Mouse (Mus musculus) heart, embryonic 11.5 days (tissue): ENCODE data around the gene Chic1. TPM values are rescaled to one million over a fixed set of nuclear protein-coding genes. Genes with fewer than 3 reads are reported as not detected.

Experiments used
- ATAC-seq: fragments of 200-750 bp; cut with Nextera tagmentation; replicated peaks from 2 replicates; pipeline ENCODE4 v1.8.0; 2017; ENCODE audit warnings: moderate library complexity; ENCODE audit not compliant: insufficient number of reproducible peaks, low FRiP score, low TSS enrichment
- H3K27ac ChIP-seq: fragments of 300-500 bp; sonication (generic); 2 replicates; pipeline ENCODE4 v1.5.1; 2014; ENCODE audit warnings: mild to moderate bottlenecking, low read depth, low read length
- H3K27me3 ChIP-seq: fragments of 300-500 bp; sonication (generic); 2 replicates; pipeline ENCODE4 v1.6.1; 2014; ENCODE audit warnings: mild to moderate bottlenecking, low read length, mixed read lengths; ENCODE audit not compliant: control insufficient read depth, insufficient read depth
- H3K36me3 ChIP-seq: fragments of 300-500 bp; sonication (generic); 2 replicates; pipeline ENCODE4 v1.6.1; 2014; ENCODE audit warnings: mild to moderate bottlenecking, low read length, moderate library complexity, mixed read lengths; ENCODE audit not compliant: control insufficient read depth, insufficient read depth
- H3K4me1 ChIP-seq: fragments of 300-500 bp; sonication (generic); 2 replicates; pipeline ENCODE4 v1.6.1; 2014; ENCODE audit warnings: low read length; ENCODE audit not compliant: control insufficient read depth, insufficient read depth
- H3K4me2 ChIP-seq: fragments of 300-500 bp; sonication (generic); 2 replicates; pipeline ENCODE4 v1.6.1; 2014; ENCODE audit warnings: mild to moderate bottlenecking, moderate library complexity
- H3K4me3 ChIP-seq: fragments of 300-500 bp; sonication (generic); 2 replicates; pipeline ENCODE4 v1.5.1; 2014; ENCODE audit warnings: low read depth, low read length
- H3K9ac ChIP-seq: fragments of 300-500 bp; sonication (generic); 2 replicates; pipeline ENCODE4 v1.6.1; 2014; ENCODE audit warnings: mild to moderate bottlenecking, low read depth, low read length, moderate library complexity
- H3K9me3 ChIP-seq: fragments of 300-500 bp; sonication (generic); replicated peaks from 2 replicates; pipeline ENCODE4 v1.6.1; 2016; ENCODE audit warnings: low read length; ENCODE audit not compliant: control insufficient read depth
- WGBS: fragments of 180-500 bp; shearing (Covaris S2); extraction: QIAGEN DNeasy Blood & Tissue Kit; methylation state at CpG from one replicate; pipeline ENCODE4 v1.1.7; 2014; ENCODE audit not compliant: insufficient replicate concordance; 5-methylcytosine and 5-hydroxymethylcytosine counted together
- polyA plus RNA-seq: library from polyadenylated mRNA; unstranded; fragments of >200 nt; fragmentation: Nextera tagmentation; extraction: Ambion mirVana; gene quantifications from 2 replicates; pipeline ENCODE4 v1.2.1, GENCODE M21; 2014

Gene Chic1
- polyA plus RNA-seq, 1 experiment from 2014 or later: 3.9 TPM

DNA sequence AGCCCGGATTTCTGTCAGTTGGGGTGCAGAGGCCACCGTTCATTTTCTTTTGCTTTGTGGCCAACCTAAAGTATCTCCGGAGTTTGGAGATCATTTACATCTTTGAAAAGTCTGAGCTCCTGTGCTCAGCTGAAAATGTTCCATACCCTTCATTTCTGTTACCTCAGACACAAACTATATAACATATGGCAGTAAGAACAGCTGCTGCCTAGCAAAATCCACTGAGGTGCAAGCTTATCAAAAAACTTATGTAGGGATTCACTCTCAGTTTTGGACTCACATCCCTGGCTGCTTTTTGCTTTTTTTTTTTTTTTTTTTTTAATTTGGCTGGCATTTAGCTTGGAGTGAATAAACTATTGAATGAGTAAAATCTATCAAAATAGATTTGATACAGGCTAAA is 31.9 kb downstream of the Chic1 start:
- peaks cover 7% of the 10 kb centered on the region; the same call in 1 of the 2 replicates for H3K27me3 ChIP-seq
- no peak for ATAC-seq
- H3K9me3 ChIP-seq: no peaks in the 10 kb centered on the region
- no peak overlapping the region for H3K27ac ChIP-seq
- no peaks in the 10 kb centered on the region for H3K36me3 ChIP-seq
- no peak overlapping the region for H3K4me3 ChIP-seq
- H3K4me1 ChIP-seq: no peaks in the 10 kb centered on the region
- WGBS: 82% methylated on average over 3 of the region's 3 CpGs
- H3K4me2 ChIP-seq: no peak overlapping the region
- H3K9ac ChIP-seq: no peak overlapping the region

DNA sequence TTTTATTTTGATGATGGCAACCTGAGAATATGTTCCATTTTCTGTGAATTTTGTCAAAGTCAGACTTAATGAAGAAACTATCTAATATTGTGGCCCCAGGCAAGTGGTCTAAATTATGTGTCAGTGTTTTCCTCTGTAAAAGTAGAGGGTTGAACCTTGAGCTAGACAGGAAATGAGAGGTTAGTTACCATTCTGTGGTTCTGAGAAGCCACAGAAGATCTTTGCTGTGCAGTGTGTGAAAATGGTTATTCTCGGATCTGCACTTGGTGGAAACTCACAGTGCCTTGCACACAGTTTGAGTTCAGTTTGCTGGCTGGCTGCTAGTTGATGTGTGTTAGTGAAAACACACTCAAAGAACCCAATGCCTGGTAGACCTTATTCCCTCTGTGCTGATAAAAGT is 37.6 kb downstream of the Chic1 start:
- H3K36me3 ChIP-seq: no peaks in the 10 kb centered on the region

DNA sequence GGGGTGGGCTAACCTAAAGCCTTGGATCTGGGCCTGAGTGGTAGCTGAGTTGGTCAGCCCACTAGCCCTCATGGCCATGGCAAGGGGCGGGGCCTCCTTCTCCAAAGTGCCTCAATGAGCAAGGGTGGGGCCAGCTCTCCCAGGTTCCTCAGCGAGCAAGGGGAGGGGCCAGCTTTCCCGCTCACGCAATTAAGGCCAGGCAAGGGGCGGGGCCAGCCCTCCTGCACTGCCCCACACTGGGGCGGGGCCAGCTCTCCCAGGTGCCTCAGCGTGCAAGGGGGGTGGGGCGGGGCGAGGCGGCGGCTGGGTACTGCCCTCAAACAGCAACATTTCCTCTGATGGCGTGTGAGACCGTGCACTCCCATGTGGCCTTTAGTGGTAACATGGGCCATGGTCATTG is 48.7 kb downstream of the Chic1 start:
- H3K27ac ChIP-seq: no peak overlapping the region
- no peak overlapping the region for H3K9ac ChIP-seq
- no peaks in the 10 kb centered on the region for H3K36me3 ChIP-seq
- no peaks in the 10 kb centered on the region for H3K4me1 ChIP-seq
- no peak overlapping the region for H3K4me2 ChIP-seq
- no peaks in the 10 kb centered on the region for H3K9me3 ChIP-seq
- no peak overlapping the region for H3K4me3 ChIP-seq
- peaks cover 24% of the 10 kb centered on the region for H3K27me3 ChIP-seq
- 39% methylated on average over 10 of the region's 13 CpGs for WGBS
- 0 out of 2 replicates have a peak, but pooled peaks have one; percentile 74 for ATAC-seq

More for the DNA sequence above, 37.6 kb downstream of the Chic1 start:
- Histone ChIP-seq H3K4me1 (no peaks in the 10 kb centered on the region), H3K9me3 (no peaks in the 10 kb centered on the region), H3K9ac (no peak overlapping the region), H3K27ac (no peak overlapping the region), H3K4me2 (no peak overlapping the region), H3K27me3 (peaks cover 20% of the 10 kb centered on the region), H3K4me3 (no peak overlapping the region)
- WGBS: 81% methylated on average over 1 of the region's 1 CpGs
- ATAC-seq: no peak

DNA sequence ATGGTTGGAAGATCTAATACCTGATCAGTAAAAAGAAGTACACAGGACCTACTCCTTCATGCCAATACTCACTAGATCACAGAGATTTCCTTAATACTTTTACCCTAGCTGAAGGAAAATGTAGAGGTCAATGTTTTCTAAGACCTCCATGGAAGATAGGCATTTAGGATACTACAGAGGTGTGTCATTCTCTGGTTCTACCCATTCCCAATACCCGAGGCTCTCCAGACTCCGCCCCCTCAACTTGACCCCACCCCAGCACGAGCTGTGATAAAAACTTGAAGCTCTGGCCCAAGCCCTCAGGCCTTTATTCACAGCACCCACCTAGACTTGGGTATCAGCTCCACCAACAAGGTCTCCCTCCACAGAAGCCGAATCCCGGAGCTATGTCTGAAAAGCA is 57.9 kb downstream of the Chic1 start, which contains the start of gene Tsx:
Gene Tsx, plus strand, starts transcription at position 301 of the 400 bp plus-strand sequence.
- no peaks in the 10 kb centered on the region for H3K36me3 ChIP-seq
- H3K9ac ChIP-seq: no peak within 1 kb of the TSS
- ATAC-seq: no peak
- no peak within 1 kb of the TSS for H3K4me2 ChIP-seq
- H3K27ac ChIP-seq: no peak within 1 kb of the TSS
- no peak within 1 kb of the TSS for H3K4me3 ChIP-seq
- WGBS: 79% methylated on average over 5 of the region's 5 CpGs
- H3K27me3 ChIP-seq: peaks cover 49% of the 10 kb centered on the region
- no peaks in the 10 kb centered on the region for H3K4me1 ChIP-seq
- H3K9me3 ChIP-seq: no peaks in the 10 kb centered on the region

GRCm38 (mm10) chrX:103421710-103422109 is 65.4 kb downstream of the Chic1 start, which contains the start of gene Gm26992:
TSS of gene Gm26992 (plus strand) at chrX:103422010.
- WGBS: 74% methylated on average over 2 of the region's 2 CpGs
- Histone ChIP-seq H3K4me3 (no peak within 1 kb of the TSS), H3K9ac (no peak within 1 kb of the TSS), H3K27me3 (peaks cover 33% of the 10 kb centered on the region), H3K9me3 (no peaks in the 10 kb centered on the region), H3K4me1 (no peaks in the 10 kb centered on the region), H3K36me3 (no peaks in the 10 kb centered on the region), H3K4me2 (no peak within 1 kb of the TSS), H3K27ac (no peak within 1 kb of the TSS)
- no peak for ATAC-seq

DNA sequence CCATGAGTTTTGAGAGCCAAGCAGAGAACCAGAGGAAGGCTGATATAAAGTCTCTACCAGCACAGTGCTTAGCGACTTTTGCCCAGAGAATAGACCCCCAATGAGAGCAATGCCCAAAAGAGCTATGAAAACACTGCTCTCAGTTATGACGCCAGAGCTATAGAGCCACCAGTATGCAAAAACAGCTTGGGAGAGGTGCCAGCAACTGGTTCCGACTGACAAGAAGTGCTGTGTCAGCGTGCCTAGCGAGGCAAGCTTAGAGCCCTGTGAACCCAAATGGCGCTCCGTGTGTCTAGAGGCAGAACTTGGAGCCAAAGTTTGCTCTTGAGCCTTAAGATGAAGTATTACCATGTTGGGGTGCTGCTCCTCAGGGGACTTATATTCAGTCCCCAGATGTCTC is 71.4 kb downstream of the Chic1 start:
- peaks cover 24% of the 10 kb centered on the region for H3K27me3 ChIP-seq
- WGBS: 69% methylated on average over 7 of the region's 7 CpGs

DNA sequence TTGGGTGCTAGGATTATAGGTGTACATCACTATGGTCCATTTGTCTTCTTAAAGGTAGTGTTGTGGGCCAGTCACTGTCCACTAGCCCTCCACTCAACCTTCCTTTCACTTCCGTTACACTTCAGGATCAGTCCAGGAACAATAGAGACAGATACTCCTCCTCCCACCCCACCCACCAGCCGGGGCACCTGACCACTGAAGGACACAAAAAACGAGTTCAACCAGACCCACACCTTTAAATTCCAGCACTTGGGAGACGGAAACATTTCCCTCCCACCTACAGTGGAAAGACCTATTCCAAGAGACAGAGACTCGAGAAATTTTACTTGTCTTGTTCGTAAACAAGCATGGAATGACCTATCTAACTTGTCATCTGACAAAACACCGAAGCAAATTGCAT is 76.0 kb downstream of the Chic1 start:
- 67% methylated on average over 7 of the region's 7 CpGs for WGBS
- no peak overlapping the region for H3K4me2 ChIP-seq
- no peaks in the 10 kb centered on the region for H3K9me3 ChIP-seq
- no peak overlapping the region for H3K27ac ChIP-seq
- no peaks in the 10 kb centered on the region for H3K4me1 ChIP-seq
- no peak overlapping the region for H3K4me3 ChIP-seq
- peaks cover 28% of the 10 kb centered on the region for H3K27me3 ChIP-seq
- H3K9ac ChIP-seq: no peak overlapping the region
- H3K36me3 ChIP-seq: no peaks in the 10 kb centered on the region
- no peak for ATAC-seq

More for the DNA sequence above, 71.4 kb downstream of the Chic1 start:
- H3K4me1 ChIP-seq: no peaks in the 10 kb centered on the region
- H3K4me3 ChIP-seq: no peak overlapping the region
- no peaks in the 10 kb centered on the region for H3K36me3 ChIP-seq
- H3K4me2 ChIP-seq: no peak overlapping the region
- H3K27ac ChIP-seq: no peak overlapping the region
- no peak overlapping the region for H3K9ac ChIP-seq
- no peaks in the 10 kb centered on the region for H3K9me3 ChIP-seq
- no peak for ATAC-seq

DNA sequence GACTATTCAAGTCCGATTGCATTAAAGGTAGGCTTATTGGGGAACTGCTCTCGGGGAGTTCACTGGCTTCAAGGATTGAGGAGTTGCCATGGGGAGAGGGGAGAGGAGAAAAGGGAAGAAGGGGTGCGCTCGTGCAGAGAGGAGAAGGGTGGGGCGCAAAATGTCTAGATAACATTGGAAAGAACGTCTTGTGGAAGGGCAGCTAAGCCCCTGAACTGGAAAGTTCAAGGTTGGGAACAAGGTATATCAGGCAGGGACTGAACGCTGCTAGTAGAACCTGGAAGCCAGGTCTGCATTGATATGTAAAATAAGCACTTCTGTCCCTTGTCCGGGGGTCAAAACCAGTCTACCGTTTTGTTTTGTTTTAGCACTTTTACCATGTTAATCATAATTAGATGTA is 81.7 kb downstream of the Chic1 start:
- no peak overlapping the region for H3K9ac ChIP-seq
- no peaks in the 10 kb centered on the region for H3K9me3 ChIP-seq
- H3K27ac ChIP-seq: no peak overlapping the region
- H3K4me3 ChIP-seq: no peak overlapping the region
- no peaks in the 10 kb centered on the region for H3K4me1 ChIP-seq
- H3K4me2 ChIP-seq: no peak overlapping the region
- 15% methylated on average over 9 of the region's 9 CpGs for WGBS
- peaks cover 37% of the 10 kb centered on the region for H3K27me3 ChIP-seq
- no peaks in the 10 kb centered on the region for H3K36me3 ChIP-seq
- no peak for ATAC-seq

GRCm38 (mm10) chrX:103440803-103441202 is 84.5 kb downstream of the Chic1 start:
- Histone ChIP-seq H3K27ac (no peak overlapping the region), H3K9ac (no peak overlapping the region), H3K4me2 (no peak overlapping the region), H3K4me1 (no peaks in the 10 kb centered on the region), H3K9me3 (no peaks in the 10 kb centered on the region), H3K36me3 (no peaks in the 10 kb centered on the region), H3K4me3 (no peak overlapping the region), H3K27me3 (peaks cover 36% of the 10 kb centered on the region)
- 4% methylated on average over 1 of the region's 1 CpGs for WGBS
- ATAC-seq: no peak
